Mouse (Mus musculus): ENCODE measurements around the gene Clip2. TPM values are rescaled to one million over a fixed set of nuclear protein-coding genes. Genes with fewer than 3 reads are reported as not detected.

Clip2 gene
- polyA plus RNA-seq, 1 experiment = not detected

DNA sequence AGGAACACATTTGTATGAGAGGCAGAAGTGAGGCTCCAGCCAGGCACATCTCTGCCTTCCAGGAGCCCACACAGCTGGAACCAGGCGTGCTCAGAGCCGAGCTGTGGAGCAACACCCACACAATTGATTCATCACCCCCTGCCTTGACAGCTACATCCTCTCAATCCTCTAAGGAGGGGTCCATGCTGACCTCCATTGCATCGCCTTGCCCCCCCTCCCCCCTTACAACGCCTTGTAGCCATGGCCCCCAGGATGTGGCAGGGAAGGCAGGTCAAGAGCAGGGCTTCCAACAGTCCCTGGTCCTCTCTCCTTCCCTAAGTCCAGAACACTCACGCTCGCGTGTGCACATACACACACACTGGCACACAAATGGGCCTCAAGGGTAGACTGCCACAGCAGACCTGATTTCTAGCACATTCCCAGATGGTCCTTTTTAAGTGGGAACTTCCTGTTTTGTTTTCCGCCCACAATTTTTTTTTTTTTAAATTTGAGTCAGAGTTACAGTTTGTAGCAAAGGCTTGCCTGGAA is 16.8 kb upstream of the Clip2 start:
- H3K27ac ChIP-seq (ENCODE audit: insufficient read depth, low read depth, low read length) = peak overlapping the region; percentile 49
- 40% methylated on average over 8 of the region's 8 CpGs for WGBS
- H3K4me3 ChIP-seq (ENCODE audit: insufficient read depth, low read depth, low read length) = no peak overlapping the region
- H3K4me1 ChIP-seq (ENCODE audit: control insufficient read depth, insufficient read depth, low read length) = peaks cover 14% of the 10 kb centered on the region
- no peak for TF ChIP-seq POLR2A (IDR thresholded peaks at IDR 0.05; ENCODE audit: insufficient read depth, low read depth, low read length)
- no peak for TF ChIP-seq CTCF (IDR thresholded peaks at IDR 0.05; ENCODE audit: insufficient read depth, low read depth, low read length)

GRCm38 (mm10) chr5:134568030-134568429 is 15.8 kb upstream of the Clip2 start:
- TF ChIP-seq CTCF (IDR thresholded peaks at IDR 0.05; ENCODE audit: insufficient read depth, low read depth, low read length) (no peak), POLR2A (IDR thresholded peaks at IDR 0.05; ENCODE audit: insufficient read depth, low read depth, low read length) (no peak)
- H3K27ac ChIP-seq (ENCODE audit: insufficient read depth, low read depth, low read length) = 0 out of 2 replicates have a peak overlapping the region, but pooled peaks have one; percentile 49
- no peak overlapping the region for H3K4me3 ChIP-seq (ENCODE audit: insufficient read depth, low read depth, low read length)
- 84% methylated on average over 3 of the region's 3 CpGs for WGBS
- H3K4me1 ChIP-seq (ENCODE audit: control insufficient read depth, insufficient read depth, low read length) = peaks cover 21% of the 10 kb centered on the region

- TF ChIP-seq CTCF (IDR thresholded peaks at IDR 0.05; ENCODE audit: insufficient read depth, low read depth, low read length) (no peak), POLR2A (IDR thresholded peaks at IDR 0.05; ENCODE audit: insufficient read depth, low read depth, low read length) (no peak)
- no peak overlapping the region for H3K4me3 ChIP-seq (ENCODE audit: insufficient read depth, low read depth, low read length)
- H3K4me1 ChIP-seq (ENCODE audit: control insufficient read depth, insufficient read depth, low read length) = peaks cover 20% of the 10 kb centered on the region
- WGBS = 82% methylated on average over 4 of the region's 4 CpGs
- no peak overlapping the region for H3K27ac ChIP-seq (ENCODE audit: insufficient read depth, low read depth, low read length)
Observed at GRCm38 (mm10) chr5:134567445-134567844, 15.2 kb upstream of the Clip2 start.

DNA sequence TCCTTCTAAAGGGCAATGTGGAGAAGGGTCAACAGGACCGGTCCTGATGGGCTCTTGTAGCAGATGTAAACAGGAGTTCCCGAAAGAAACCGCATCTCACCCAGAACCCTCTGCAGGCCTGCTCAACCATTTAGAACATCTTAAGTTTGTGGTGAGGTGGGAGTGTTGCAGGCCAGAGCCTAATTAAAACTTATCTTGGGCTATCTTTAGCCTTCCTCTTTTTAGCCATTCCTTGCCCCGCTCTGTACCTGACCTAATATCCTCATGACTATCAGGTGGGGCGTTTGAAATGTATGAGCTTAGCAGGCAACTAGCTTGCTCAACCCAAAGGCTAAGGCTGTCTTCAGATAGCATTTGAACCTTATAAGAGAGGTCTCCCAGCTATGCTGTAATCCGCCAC is 13.5 kb upstream of the Clip2 start:
- 93% methylated on average over 6 of the region's 6 CpGs for WGBS
- no peak for TF ChIP-seq POLR2A (IDR thresholded peaks at IDR 0.05; ENCODE audit: insufficient read depth, low read depth, low read length)
- no peak for TF ChIP-seq CTCF (IDR thresholded peaks at IDR 0.05; ENCODE audit: insufficient read depth, low read depth, low read length)
- Histone ChIP-seq H3K4me3 (ENCODE audit: insufficient read depth, low read depth, low read length) (no peak overlapping the region), H3K27ac (ENCODE audit: insufficient read depth, low read depth, low read length) (no peak overlapping the region), H3K4me1 (ENCODE audit: control insufficient read depth, insufficient read depth, low read length) (peaks cover 17% of the 10 kb centered on the region)

- TF ChIP-seq POLR2A (IDR thresholded peaks at IDR 0.05; ENCODE audit: insufficient read depth, low read depth, low read length) = no peak
- TF ChIP-seq CTCF (IDR thresholded peaks at IDR 0.05; ENCODE audit: insufficient read depth, low read depth, low read length) = no peak
- H3K4me3 ChIP-seq (ENCODE audit: insufficient read depth, low read depth, low read length) = no peak overlapping the region
- H3K4me1 ChIP-seq (ENCODE audit: control insufficient read depth, insufficient read depth, low read length) = peaks cover 17% of the 10 kb centered on the region
- WGBS = 91% methylated on average over 2 of the region's 2 CpGs
- no peak overlapping the region for H3K27ac ChIP-seq (ENCODE audit: insufficient read depth, low read depth, low read length)
Observed at GRCm38 (mm10) chr5:134564272-134564671, 12.0 kb upstream of the Clip2 start.

GRCm38 (mm10) chr5:134560450-134561171 is 8.4 kb upstream of the Clip2 start:
- peaks cover 12% of the 10 kb centered on the region for H3K4me1 ChIP-seq (ENCODE audit: control insufficient read depth, insufficient read depth, low read length)
- no peak overlapping the region for H3K27ac ChIP-seq (ENCODE audit: insufficient read depth, low read depth, low read length)
- no peak for TF ChIP-seq CTCF (IDR thresholded peaks at IDR 0.05; ENCODE audit: insufficient read depth, low read depth, low read length)
- TF ChIP-seq POLR2A (IDR thresholded peaks at IDR 0.05; ENCODE audit: insufficient read depth, low read depth, low read length) = no peak
- no peak overlapping the region for H3K4me3 ChIP-seq (ENCODE audit: insufficient read depth, low read depth, low read length)
- WGBS = 87% methylated on average over 16 of the region's 16 CpGs

DNA sequence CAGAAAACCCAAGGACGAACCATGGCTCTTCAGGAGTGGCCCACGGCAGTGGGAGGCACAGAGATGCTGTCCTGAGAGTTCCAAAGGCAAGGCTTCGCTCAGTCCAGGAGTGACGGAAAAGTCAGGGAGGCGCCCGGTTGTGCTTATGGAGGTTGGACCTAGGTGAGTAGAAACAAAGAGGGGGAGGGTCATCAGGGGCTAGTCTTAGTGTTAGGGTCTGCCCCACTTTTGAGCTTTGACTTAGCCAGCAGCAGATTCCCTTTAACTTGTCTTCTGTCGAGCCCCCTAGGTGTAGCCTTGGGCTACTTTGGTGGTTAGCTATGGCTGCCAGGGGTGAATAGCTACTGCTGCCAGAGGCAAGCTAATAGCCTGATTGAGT is 7.8 kb upstream of the Clip2 start, which contains the start of gene Syna:
TSS of gene Syna (minus strand) at position 101 of the 379 bp plus-strand sequence.
- peaks cover 17% of the 10 kb centered on the region for H3K4me1 ChIP-seq (ENCODE audit: control insufficient read depth, insufficient read depth, low read length)
- H3K27ac ChIP-seq (ENCODE audit: insufficient read depth, low read depth, low read length) = no peak within 1 kb of the TSS
- whole genome bisulfite sequencing = 95% methylated on average over 7 of the region's 7 CpGs
- TF ChIP-seq POLR2A (IDR thresholded peaks at IDR 0.05; ENCODE audit: insufficient read depth, low read depth, low read length) (no peak), CTCF (IDR thresholded peaks at IDR 0.05; ENCODE audit: insufficient read depth, low read depth, low read length) (no peak)
- H3K4me3 ChIP-seq (ENCODE audit: insufficient read depth, low read depth, low read length) = no peak within 1 kb of the TSS

DNA sequence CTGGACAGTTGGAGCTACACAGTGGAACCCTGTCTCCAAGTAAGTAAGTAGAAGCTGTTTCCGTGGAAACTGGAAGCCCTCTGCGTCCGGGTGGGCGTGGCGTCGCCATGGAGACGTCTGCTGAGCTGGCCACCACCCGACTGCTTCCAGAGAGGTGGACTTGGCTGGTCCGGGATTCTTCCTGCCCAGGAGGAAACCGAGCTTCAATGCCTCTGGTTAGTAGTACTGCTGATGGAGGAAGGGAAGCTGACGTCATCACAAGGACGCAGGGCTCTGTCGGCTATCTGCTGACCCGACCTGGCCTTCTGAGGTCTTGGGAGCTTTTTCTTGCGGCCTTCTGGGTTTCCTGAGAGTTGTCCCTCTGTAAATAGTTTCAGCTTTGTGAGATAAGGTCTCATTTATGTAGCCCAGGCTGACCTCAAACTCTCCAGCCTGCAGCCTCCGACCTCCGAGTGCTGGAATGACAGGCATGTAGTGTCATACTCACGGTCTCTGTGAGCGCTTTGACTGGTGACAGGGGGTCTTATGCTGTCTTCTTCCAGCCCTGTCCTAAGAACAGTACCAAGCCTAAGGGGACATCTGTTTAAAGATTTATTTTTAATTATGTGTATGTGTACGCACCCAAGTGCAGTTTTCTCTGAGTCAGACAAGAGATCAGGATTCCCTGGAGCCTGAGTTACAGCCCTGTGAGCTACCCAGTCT is 3.4 kb upstream of the Clip2 start:
- Histone ChIP-seq H3K27ac (ENCODE audit: insufficient read depth, low read depth, low read length) (peak overlapping the region; percentile 63; the same call in 1 of the 2 replicates), H3K4me3 (ENCODE audit: insufficient read depth, low read depth, low read length) (peak overlapping the region; percentile 15), H3K4me1 (ENCODE audit: control insufficient read depth, insufficient read depth, low read length) (peaks cover 17% of the 10 kb centered on the region)
- WGBS = 14% methylated on average over 20 of the region's 20 CpGs
- TF ChIP-seq CTCF (IDR thresholded peaks at IDR 0.05; ENCODE audit: insufficient read depth, low read depth, low read length) (no peak), POLR2A (IDR thresholded peaks at IDR 0.05; ENCODE audit: insufficient read depth, low read depth, low read length) (no peak)
